Mouse (Mus musculus) erythroblast, embryonic 14.5 days (primary cell): ENCODE data around the gene Zfp366.

Experiments used
- GATA1 ChIP-seq: IDR thresholded peaks from 2 replicates; pipeline ENCODE4 v1.6.1; 2012; ENCODE audit warnings: low read length, inconsistent platforms, mixed read lengths
- TAL1 ChIP-seq: IDR thresholded peaks from 3 replicates; pipeline ENCODE4 v1.6.1; 2012; ENCODE audit warnings: low read length, inconsistent platforms, mixed read lengths

DNA sequence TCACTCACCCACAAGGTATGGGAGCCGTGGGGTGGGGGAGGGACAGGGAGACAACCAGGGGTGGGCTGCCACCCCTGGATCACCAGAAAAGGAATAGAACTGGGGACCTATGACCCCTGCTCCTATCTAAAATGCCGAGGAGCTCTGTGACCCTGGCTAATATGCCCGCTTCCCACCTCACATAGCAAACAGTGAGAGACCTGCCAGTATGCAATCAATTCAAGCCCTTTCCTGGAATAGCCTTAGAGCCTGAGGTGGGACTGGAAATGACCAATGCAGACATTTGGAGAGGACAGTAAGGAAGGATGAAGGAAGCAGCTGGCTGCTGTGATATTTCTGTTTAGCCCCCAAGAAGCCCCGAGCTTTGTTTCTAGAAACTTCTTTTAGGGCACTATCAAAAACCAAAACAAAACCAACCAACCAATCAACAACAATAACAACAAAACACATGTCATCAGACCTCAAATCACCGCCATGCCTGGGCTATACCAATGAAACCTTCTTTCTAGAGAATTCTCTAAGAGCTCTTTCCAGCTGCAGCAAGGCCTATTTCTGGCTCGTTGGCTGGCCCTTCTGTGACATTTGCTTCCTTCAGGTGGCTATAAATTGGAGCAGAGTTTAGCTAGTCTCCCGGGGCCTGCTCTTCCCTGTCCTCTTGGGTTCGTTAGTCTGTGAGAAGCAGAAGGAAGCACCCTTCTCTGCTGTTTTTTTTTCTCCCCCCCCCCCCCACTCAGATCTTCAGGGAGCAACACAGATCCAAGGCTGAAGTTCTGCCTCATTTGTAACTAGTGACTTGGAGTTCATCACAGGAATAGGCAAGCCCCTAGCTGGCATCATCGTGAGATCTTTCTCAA is 45.2 kb downstream of the Zfp366 start:
- TF ChIP-seq GATA1 = no peak
- no peak for TF ChIP-seq TAL1
